Mouse (Mus musculus): ENCODE measurements around the gene Rack1. TPM values are rescaled to one million over a fixed set of nuclear protein-coding genes. Genes with fewer than 3 reads are reported as not detected.
A peak's percentile ranks its signal among the peaks of the same experiment; 100 is the strongest.

Rack1 gene
- polyA plus RNA-seq, 1 experiment from 2014 or later: 661 TPM

DNA sequence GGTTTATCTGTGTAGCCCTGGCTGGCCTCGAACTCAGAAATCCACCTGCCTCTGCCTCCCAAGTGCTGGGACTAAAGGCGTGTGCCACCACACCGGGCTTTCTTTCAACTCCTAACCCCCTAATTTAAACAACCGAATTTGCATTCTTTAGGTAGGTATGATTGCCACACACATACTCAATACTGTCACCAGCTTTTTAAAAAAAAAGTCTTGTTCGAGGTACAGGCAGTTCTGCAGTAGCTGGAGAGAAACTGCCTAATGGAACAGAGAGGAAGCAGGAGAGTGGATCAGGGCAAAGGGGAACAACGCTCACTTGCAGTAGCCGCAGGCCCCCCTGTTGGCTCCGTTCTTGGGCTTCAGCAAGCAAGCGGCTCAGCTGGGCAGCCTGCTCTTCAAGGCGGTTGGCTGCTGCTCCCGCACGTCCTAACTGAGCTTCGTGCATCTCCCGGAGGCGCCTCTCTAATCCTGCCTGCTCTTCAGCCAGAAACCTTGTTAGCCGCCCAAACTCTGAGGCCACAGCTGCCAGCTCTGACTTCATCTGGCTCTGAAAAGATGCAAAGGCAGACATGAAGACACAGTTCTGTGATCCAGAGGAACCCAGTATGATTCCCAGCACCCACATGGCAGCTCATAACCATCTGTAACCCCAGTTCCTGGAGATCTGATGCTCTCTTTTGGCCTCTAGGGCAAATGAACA is 8.8 kb downstream of the Rack1 start:
- DNase-seq (ENCODE audit: low spot score): no peak
- no peak overlapping the region for H3K4me2 ChIP-seq (replicated peaks; ENCODE audit: low read depth, low read length)
- no peak overlapping the region for H3K4me3 ChIP-seq (ENCODE audit: low read depth, low read length)
- no peak overlapping the region for H3K9ac ChIP-seq (ENCODE audit: low read depth, low read length)
- H3K27me3 ChIP-seq (ENCODE audit: control insufficient read depth, insufficient read depth, low read length): no peaks in the 10 kb centered on the region
- 70% methylated on average over 16 of the region's 16 CpGs for WGBS
- no peaks in the 10 kb centered on the region for H3K9me3 ChIP-seq (ENCODE audit: control insufficient read depth, low read length)
- ATAC-seq (ENCODE audit: low FRiP score): no peak
- H3K27ac ChIP-seq (ENCODE audit: low read depth, low read length): no peak overlapping the region
- no peaks in the 10 kb centered on the region for H3K4me1 ChIP-seq (replicated peaks; ENCODE audit: control insufficient read depth, insufficient read depth, low read length)
- H3K36me3 ChIP-seq (ENCODE audit: control insufficient read depth, insufficient read depth, low read length): peaks cover 20% of the 10 kb centered on the region

DNA sequence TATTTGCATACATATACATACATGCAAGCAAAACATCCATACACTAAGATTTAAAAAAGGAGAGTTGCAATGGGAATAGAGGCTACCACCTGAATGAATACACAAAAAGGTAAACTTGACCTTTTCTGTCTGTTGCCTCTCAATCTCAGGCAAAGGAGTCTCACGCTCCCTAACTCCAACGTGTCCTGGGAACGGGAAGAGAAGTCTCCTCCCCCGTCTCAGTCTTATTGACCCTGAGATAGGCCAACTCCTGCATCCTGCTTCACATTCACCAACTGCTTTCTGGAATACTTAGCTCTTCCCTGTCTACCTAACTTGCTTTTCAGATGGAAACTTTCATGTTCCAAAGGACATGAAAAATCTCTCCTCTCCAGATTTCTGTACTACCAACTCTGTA is 9.3 kb downstream of the Rack1 start:
- Histone ChIP-seq H3K4me2 (replicated peaks; ENCODE audit: low read depth, low read length) (no peak overlapping the region), H3K9ac (ENCODE audit: low read depth, low read length) (no peak overlapping the region), H3K27me3 (ENCODE audit: control insufficient read depth, insufficient read depth, low read length) (no peaks in the 10 kb centered on the region), H3K4me3 (ENCODE audit: low read depth, low read length) (no peak overlapping the region), H3K27ac (ENCODE audit: low read depth, low read length) (no peak overlapping the region), H3K9me3 (ENCODE audit: control insufficient read depth, low read length) (no peaks in the 10 kb centered on the region), H3K4me1 (replicated peaks; ENCODE audit: control insufficient read depth, insufficient read depth, low read length) (no peaks in the 10 kb centered on the region), H3K36me3 (ENCODE audit: control insufficient read depth, insufficient read depth, low read length) (peaks cover 15% of the 10 kb centered on the region; the same call in 1 of the 2 replicates)
- DNase-seq (ENCODE audit: low spot score) (no peak), ATAC-seq (ENCODE audit: low FRiP score) (no peak)
- 70% methylated on average over 4 of the region's 4 CpGs for WGBS

DNA sequence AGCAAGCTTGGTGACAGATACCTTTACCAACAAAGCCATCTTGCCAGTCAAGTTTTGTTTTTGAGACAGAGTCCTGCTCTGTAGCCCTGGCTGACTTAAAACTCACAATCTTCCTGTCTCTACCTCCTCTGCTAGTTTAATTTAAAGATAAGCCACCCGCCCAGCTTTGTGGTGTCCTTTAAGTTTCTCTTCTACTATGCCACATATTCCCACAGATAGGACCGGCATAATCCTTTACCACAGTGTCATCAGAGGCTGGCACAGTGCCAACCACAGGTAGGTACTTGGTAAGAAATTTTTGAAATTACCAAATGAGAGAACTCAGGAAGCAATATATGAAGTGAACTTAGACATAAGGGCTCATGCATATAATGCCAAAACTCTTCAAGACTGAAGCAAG is 10.0 kb downstream of the Rack1 start:
- Histone ChIP-seq H3K9me3 (ENCODE audit: control insufficient read depth, low read length) (no peaks in the 10 kb centered on the region), H3K4me2 (replicated peaks; ENCODE audit: low read depth, low read length) (no peak overlapping the region), H3K36me3 (ENCODE audit: control insufficient read depth, insufficient read depth, low read length) (peaks cover 15% of the 10 kb centered on the region; the same call in 1 of the 2 replicates), H3K4me1 (replicated peaks; ENCODE audit: control insufficient read depth, insufficient read depth, low read length) (no peaks in the 10 kb centered on the region), H3K4me3 (ENCODE audit: low read depth, low read length) (no peak overlapping the region), H3K9ac (ENCODE audit: low read depth, low read length) (no peak overlapping the region), H3K27me3 (ENCODE audit: control insufficient read depth, insufficient read depth, low read length) (no peaks in the 10 kb centered on the region), H3K27ac (ENCODE audit: low read depth, low read length) (no peak overlapping the region)
- ATAC-seq (ENCODE audit: low FRiP score) (no peak), DNase-seq (ENCODE audit: low spot score) (no peak)
- WGBS: 94% methylated on average over 2 of the region's 2 CpGs

DNA sequence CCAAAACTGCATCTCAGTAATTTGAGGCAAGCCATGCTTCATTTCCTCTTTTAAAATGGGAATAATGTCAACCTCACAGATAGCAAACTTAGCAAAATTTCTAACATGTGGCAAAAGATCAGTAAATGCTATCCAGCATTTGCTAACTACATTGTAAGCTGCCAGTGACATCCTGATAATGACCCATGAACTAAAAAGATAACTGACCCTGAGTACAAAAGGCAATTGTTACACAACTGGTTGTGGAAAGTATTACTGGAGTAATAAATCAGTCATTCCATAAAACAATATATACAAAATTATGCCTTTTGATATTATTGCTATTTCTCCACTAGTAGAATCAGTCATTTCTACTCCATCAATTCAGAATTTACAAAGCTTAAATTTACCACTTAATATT is 13.7 kb downstream of the Rack1 start:
- Histone ChIP-seq H3K9ac (ENCODE audit: low read depth, low read length) (no peak overlapping the region), H3K4me3 (ENCODE audit: low read depth, low read length) (no peak overlapping the region), H3K4me1 (replicated peaks; ENCODE audit: control insufficient read depth, insufficient read depth, low read length) (no peaks in the 10 kb centered on the region), H3K4me2 (replicated peaks; ENCODE audit: low read depth, low read length) (no peak overlapping the region), H3K27me3 (ENCODE audit: control insufficient read depth, insufficient read depth, low read length) (no peaks in the 10 kb centered on the region), H3K9me3 (ENCODE audit: control insufficient read depth, low read length) (no peaks in the 10 kb centered on the region), H3K27ac (ENCODE audit: low read depth, low read length) (no peak overlapping the region), H3K36me3 (ENCODE audit: control insufficient read depth, insufficient read depth, low read length) (peaks cover 7% of the 10 kb centered on the region; the same call in 1 of the 2 replicates)
- no peak for DNase-seq (ENCODE audit: low spot score)
- no peak for ATAC-seq (ENCODE audit: low FRiP score)

DNA sequence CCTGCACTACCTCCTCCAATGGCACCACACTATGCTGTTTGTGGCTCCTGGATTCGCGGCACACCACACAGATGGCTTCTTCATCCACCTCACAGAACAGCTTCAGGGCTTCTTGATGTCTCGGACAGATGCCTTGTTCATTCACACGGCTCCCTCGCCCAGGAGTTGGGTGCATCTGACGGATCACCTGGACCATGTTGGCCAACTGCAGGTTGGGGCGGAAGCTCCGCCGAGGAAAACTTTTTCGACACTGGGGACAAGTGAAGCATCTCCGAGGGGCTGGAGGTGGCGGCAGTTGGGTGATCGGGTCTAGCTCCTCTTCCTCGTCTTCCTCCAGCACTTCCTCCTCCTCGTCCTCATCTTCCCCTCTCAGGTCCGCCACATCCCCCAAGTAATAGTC is 15.7 kb downstream of the Rack1 start:
- H3K27ac ChIP-seq (ENCODE audit: low read depth, low read length): no peak overlapping the region
- ATAC-seq (ENCODE audit: low FRiP score): no peak
- 75% methylated on average over 16 of the region's 16 CpGs for WGBS

DNA sequence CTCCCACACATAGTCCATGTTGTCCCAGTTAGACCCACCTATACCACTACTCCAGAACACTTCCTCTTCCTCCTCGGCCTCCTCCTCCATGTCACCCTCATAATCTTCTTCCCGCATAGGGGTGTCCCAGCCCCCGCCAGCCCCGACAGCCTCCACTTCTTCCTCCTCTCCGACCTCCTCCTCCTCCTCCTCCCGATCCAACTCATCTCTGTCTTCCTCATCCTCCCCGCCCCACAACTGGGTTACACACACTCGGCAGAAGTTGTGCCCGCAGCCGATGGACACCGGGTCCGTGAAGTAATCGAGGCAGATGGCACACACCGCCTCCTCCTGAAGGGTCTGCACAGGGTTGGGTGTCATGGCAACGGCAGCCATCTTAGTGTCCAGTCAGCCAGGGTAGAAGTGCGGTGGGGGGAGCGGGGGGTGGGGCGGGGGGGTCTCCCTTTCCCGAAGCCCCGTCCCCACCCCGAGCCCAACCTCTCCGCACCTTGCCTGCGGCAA is 16.2 kb downstream of the Rack1 start:
- WGBS: 4% methylated on average over 19 of the region's 23 CpGs

More for the DNA sequence above, 15.7 kb downstream of the Rack1 start:
- Histone ChIP-seq H3K9ac (ENCODE audit: low read depth, low read length) (peak overlapping the region; percentile 64; the same call in 1 of the 2 replicates), H3K36me3 (ENCODE audit: control insufficient read depth, insufficient read depth, low read length) (peaks cover 7% of the 10 kb centered on the region; the same call in 1 of the 2 replicates), H3K4me3 (ENCODE audit: low read depth, low read length) (peak overlapping the region; percentile 81), H3K9me3 (ENCODE audit: control insufficient read depth, low read length) (no peaks in the 10 kb centered on the region), H3K4me2 (replicated peaks; ENCODE audit: low read depth, low read length) (peak overlapping the region; percentile 52), H3K27me3 (ENCODE audit: control insufficient read depth, insufficient read depth, low read length) (no peaks in the 10 kb centered on the region), H3K4me1 (replicated peaks; ENCODE audit: control insufficient read depth, insufficient read depth, low read length) (no peaks in the 10 kb centered on the region)
- DNase-seq (ENCODE audit: low spot score): no peak

DNA sequence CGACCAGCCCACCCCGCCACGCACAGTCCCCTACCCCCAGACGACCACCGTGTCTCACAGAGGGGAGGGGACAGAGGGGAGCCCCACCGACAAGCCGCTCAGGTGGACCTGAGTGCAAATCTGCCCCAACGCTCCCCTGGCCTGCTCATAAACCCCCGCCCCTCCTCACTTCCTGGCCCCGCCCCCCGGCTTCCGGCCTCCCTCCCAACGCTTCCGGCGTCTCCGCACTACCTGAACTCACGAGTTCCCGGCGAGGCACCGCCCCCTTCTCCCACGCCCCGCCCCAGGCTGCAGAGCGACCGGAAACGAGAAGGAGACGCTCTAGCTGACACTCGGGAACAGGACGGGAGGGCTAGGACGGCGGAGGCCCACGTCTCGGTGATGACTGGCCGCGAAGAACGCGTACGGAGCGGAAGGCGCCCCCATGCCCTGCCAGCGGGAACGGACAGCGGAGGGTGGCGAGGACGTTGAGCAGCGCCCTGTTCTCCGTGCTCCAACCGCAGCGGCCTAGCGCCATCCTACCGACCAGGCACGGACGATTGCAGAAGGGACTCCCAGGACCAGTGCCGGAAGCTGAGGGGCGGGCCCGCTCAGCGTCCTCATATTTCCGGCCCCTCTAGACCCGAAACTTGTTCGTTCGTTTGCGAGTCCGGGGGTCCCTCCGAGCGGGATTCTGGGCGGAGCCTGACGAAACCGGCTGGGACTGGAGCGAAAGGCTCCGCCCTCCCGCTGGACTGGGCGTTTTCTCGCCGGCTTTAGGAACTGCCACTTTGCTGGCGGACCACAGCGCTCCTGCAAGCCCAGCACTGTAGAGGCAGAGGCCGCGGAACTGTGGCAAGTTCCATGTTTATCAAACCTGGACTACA is 16.9 kb downstream of the Rack1 start, which contains the start of gene Trim41:
Trim41 (minus strand) TSS at position 554 of the 866 bp plus-strand sequence.
- H3K36me3 ChIP-seq (ENCODE audit: control insufficient read depth, insufficient read depth, low read length): peaks cover 4% of the 10 kb centered on the region; the same call in 1 of the 2 replicates
- WGBS: under 1% methylated on average over 66 of the region's 77 CpGs
- no peaks in the 10 kb centered on the region for H3K4me1 ChIP-seq (replicated peaks; ENCODE audit: control insufficient read depth, insufficient read depth, low read length)
- H3K27ac ChIP-seq (ENCODE audit: low read depth, low read length): peak within 1 kb of the TSS; percentile 89
- no peaks in the 10 kb centered on the region for H3K27me3 ChIP-seq (ENCODE audit: control insufficient read depth, insufficient read depth, low read length)
- H3K9ac ChIP-seq (ENCODE audit: low read depth, low read length): peak within 1 kb of the TSS; percentile 77
- ATAC-seq (ENCODE audit: low FRiP score): peak; percentile 98
- H3K4me3 ChIP-seq (ENCODE audit: low read depth, low read length): peak within 1 kb of the TSS; percentile 81
- no peaks in the 10 kb centered on the region for H3K9me3 ChIP-seq (ENCODE audit: control insufficient read depth, low read length)
- H3K4me2 ChIP-seq (replicated peaks; ENCODE audit: low read depth, low read length): peak within 1 kb of the TSS; percentile 74
- peak; percentile 97 for DNase-seq (ENCODE audit: low spot score)

More for the DNA sequence above, 16.2 kb downstream of the Rack1 start:
- peak; percentile 77 for ATAC-seq (ENCODE audit: low FRiP score)
- DNase-seq (ENCODE audit: low spot score): peak; percentile 75
- Histone ChIP-seq H3K27me3 (ENCODE audit: control insufficient read depth, insufficient read depth, low read length) (no peaks in the 10 kb centered on the region), H3K9me3 (ENCODE audit: control insufficient read depth, low read length) (no peaks in the 10 kb centered on the region), H3K36me3 (ENCODE audit: control insufficient read depth, insufficient read depth, low read length) (peaks cover 7% of the 10 kb centered on the region; the same call in 1 of the 2 replicates), H3K27ac (ENCODE audit: low read depth, low read length) (peak overlapping the region; percentile 89; the same call in 1 of the 2 replicates), H3K4me1 (replicated peaks; ENCODE audit: control insufficient read depth, insufficient read depth, low read length) (no peaks in the 10 kb centered on the region), H3K4me2 (replicated peaks; ENCODE audit: low read depth, low read length) (peak overlapping the region; percentile 52), H3K9ac (ENCODE audit: low read depth, low read length) (peak overlapping the region; percentile 64), H3K4me3 (ENCODE audit: low read depth, low read length) (peak overlapping the region; percentile 81)

DNA sequence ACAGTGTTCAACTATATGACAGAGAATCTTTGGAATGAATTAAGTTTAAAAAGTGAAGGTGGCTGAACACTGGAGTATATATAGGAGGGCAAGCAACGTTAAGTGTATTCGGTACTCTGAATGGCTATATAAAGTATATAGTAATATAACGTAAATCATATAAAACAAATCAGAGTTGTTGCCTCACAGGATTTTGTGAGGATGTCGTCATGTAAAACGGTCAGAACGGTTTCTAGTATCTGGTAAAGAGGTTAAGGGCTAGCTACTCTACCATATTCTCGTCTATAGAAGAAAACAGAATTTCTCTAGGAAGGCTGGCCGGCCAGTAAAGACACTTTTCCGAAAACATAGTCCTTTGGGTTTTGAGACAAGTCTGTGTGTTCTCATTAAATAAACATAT is 17.7 kb downstream of the Rack1 start:
- H3K27ac ChIP-seq (ENCODE audit: low read depth, low read length): 0 out of 2 replicates have a peak overlapping the region, but pooled peaks have one; percentile 89
- H3K9ac ChIP-seq (ENCODE audit: low read depth, low read length): peak overlapping the region; percentile 77
- peak overlapping the region; percentile 81 for H3K4me3 ChIP-seq (ENCODE audit: low read depth, low read length)
- H3K4me2 ChIP-seq (replicated peaks; ENCODE audit: low read depth, low read length): peak overlapping the region; percentile 74
- no peaks in the 10 kb centered on the region for H3K4me1 ChIP-seq (replicated peaks; ENCODE audit: control insufficient read depth, insufficient read depth, low read length)
- DNase-seq (ENCODE audit: low spot score) (no peak), ATAC-seq (ENCODE audit: low FRiP score) (peak; percentile 8; the same call in 1 of the 2 replicates)
- H3K36me3 ChIP-seq (ENCODE audit: control insufficient read depth, insufficient read depth, low read length): no peaks in the 10 kb centered on the region
- no peaks in the 10 kb centered on the region for H3K27me3 ChIP-seq (ENCODE audit: control insufficient read depth, insufficient read depth, low read length)
- no peaks in the 10 kb centered on the region for H3K9me3 ChIP-seq (ENCODE audit: control insufficient read depth, low read length)
- 8% methylated on average over 9 of the region's 9 CpGs for WGBS

Data from hindbrain, embryonic 11.5 days (tissue).